Mouse (Mus musculus): Measurements from ENCODE around the gene Rad51b. TPM values are rescaled to one million over a fixed set of nuclear protein-coding genes. Genes with fewer than 3 reads are reported as not detected.
A peak's percentile ranks its signal among the peaks of the same experiment; 100 is the strongest.
"Not testable (repeated sequence)": the region's sequence is repeated elsewhere in the genome, so short reads cannot be mapped to it uniquely, and the experiment has no call there.

Rad51b gene
- total RNA-seq (2021) = under 1 TPM; 0.23 to 0.26 TPM
- long read RNA-seq, experiment 1 = 0 reads
- long read RNA-seq, experiment 2 = 0 reads

DNA sequence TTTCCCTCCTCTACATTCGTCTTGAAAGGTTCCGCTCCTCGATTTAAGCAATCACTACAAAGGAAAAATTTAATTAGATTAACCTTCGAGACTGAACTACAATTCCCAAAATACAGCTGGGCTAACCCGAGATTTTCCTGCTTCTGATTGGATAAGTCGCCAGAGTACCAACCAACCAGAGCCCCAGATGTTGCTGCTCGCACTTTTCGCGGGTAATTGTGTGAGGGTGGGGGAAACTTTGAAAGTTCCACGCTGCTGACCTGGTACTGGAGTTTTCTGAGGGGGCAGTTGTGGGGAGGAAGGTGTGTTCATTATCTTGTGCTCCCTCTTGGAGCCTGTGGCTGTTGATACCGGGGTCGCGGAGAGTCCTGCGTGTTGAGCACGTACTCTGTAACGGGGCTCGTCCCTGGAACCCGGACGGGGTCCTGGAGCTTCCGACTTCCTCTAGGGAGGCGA lies at the start of gene Rad51b:
Gene Rad51b, plus strand, starts transcription at position 162 of the 456 bp plus-strand sequence.
- DNase-seq (ENCODE audit: low spot score in 2 of 2) = peak; percentile 60 to 70

DNA sequence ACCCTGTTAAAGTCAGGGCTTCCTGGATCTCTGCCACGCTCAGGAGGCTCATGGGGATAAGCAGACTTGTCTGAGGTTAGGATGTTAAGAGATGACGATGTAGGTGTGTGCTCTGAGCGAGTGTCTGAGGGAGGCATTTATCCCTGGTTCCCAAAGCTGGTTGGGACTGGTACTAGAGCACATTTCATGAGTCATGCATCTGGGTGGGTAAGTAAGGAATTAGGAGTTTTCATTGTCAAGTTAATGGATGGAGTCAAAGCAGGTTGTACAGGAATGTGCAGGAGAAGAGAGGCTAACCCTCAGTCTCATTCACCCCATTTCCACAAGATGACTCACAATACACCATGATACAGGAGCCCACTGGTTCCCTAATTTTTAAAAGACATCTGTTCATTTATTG lies 49.0 kb upstream of the Rad51b start:
- no peak for DNase-seq (ENCODE audit: low spot score in 2 of 2)

DNA sequence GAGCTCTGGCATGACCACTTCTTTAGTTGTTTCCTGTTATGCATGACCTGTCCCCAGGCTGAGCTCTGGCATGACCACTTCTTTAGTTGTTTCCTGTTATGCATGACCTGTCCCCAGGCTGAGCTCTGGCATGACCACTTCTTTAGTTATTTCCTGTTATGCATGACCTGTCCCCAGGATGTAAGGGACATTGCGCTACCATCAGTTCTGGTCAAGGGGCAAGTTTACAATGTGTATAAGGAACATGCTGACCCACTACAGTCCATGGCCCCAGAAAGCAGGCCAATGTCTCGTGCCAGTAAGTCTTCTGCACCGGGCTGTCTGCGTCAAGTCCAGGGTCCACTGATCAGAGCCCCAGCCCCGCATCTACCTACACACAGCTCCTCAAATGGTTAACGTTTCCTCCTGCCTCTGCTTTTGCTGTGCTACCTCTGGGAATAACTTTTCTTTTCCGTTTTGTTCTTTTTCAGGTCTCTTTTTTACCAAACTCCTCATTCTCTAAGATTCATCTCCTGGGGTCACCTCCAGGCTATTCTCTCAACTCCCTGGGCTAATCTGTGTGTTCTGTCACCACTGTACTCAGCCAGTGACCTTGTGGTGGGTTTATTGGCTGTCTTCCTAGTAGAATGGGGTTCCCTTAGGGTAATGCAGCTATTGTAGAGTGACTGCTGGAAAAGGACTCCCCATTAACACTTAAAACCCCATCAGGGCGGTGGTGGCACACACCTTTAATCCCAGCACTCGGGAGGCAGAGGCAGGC lies 43.6 kb upstream of the Rad51b start:
- DNase-seq (ENCODE audit: low spot score in 2 of 2) = no peak

DNA sequence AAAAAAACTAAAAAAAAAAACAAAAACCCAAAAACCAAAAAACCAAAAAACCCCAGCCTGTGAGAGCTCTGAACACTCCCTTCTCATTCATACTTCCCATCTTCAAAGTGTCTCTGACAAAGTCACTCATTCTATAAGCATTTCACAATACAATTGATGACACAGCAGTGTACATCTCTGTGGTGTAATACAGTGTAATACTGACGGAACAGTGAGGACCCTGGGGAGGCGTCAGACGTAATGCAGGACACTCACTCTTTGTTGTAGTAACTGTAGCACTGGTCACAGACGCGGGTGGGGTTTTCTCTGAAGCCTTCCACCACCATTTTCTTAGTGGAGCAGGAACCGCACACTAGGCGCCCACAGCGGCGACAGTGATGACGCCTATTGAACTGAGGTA lies 42.1 kb upstream of the Rad51b start:
- DNase-seq (ENCODE audit: low spot score in 2 of 2) = no peak

DNA sequence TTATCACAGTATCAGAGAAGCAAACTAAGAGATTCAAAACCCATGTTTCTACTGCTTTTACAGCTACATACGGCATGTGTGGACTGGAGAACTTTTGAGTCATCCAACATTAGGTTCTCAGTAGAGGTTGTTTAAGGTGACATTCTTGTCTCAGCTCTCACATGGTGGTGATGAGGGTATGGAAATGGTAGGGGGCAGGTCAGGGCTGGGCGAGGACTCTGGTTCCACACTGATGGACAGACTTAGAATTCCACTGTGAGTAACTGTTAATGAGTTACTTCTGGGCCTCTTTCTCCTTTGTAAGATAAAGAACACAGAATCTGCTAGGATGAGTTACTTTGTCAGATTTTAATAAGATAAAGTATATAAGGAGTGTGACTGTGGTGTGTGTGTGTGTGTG lies 36.9 kb upstream of the Rad51b start:
- DNase-seq (ENCODE audit: low spot score in 2 of 2) = no peak

DNA sequence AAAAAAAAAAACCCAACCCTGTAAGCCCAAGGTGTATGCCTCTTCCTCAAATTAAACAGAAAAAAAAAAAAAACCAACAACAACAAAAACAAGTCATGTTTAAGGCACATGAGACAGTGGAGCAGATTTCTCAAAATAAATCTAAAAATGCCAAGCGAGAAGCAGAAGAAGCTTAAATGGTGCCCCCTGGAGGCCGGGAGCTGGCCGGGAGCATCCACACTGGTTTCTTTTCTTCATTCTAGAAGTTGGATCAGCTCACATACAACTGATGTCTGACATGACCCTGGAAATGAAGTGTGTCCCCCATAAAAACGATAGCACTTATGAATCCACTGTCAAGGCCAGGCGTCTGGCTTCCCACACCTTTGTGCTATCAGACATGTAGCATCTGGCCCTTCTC lies 36.0 kb upstream of the Rad51b start:
- peak; percentile 26 to 56 for DNase-seq (ENCODE audit: low spot score in 2 of 2)

DNA sequence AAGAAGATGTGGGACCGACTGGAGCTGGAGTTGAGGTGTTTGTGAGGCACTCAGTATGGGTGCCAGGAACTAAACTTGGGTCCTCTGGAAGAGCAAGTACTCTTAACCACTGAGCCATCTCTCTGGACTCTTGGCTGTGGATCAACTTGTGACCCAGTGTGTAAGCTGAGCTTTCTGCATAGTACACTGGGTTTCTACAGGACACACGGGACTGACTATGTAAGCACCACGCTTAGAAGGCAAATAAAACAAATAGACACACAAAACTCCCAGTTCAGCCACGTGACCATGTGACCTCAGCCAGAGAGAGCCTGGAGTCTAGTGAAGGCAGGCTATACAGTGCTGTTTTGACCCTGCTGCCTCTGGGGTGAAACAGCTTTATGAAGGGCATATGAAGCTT lies 24.5 kb upstream of the Rad51b start:
- DNase-seq (ENCODE audit: low spot score in 2 of 2) = no peak

DNA sequence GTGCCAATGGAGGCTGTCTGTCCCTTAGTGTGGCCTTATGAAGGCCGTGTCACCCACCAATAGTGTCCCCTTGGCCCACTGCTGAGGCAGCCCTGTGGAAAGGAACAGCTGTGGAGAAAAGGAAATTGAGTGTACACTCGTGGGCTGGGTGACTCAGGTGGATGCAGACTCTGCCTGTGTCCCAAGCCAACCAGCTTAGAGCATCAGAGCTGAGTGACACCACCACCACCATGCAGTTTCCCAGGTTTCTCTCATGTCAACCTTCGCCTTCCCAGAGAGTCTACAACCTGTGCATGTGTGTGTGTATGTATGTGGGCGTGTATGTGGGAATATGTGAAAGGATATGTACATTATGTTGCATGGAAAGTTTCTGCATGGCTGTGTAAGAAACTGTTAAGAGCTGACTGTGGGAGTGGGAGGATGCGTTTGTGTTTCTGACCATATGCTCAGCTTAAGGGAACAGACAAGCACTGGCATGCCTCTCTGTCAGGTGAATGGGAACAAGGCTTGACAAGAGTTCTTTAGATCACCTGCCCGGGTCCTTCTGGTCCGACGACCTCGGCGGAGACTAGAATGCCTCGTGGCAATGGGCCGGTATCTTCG lies 17.5 kb upstream of the Rad51b start:
- DNase-seq (ENCODE audit: low spot score in 2 of 2) = no peak

DNA sequence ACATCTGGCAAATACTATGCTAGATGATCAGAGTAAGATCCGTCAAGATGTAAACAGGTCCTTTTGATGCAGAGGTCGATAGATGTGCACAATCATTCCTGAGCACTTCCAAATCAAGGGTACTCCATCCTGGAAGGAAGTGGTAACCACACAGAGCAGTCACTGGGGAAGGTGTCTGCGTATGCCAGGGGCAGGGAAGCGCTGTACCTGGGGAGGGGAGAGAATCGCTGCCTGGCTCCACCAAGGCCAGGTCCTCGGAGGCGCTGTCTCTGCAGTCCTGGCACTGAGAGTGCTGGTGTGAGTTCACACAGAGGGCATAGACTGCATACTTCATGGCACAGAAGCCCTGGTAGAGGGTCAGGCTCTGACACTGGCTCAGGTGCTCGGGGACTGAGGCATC lies 14.5 kb upstream of the Rad51b start:
- no peak for DNase-seq (ENCODE audit: low spot score in 2 of 2)

DNA sequence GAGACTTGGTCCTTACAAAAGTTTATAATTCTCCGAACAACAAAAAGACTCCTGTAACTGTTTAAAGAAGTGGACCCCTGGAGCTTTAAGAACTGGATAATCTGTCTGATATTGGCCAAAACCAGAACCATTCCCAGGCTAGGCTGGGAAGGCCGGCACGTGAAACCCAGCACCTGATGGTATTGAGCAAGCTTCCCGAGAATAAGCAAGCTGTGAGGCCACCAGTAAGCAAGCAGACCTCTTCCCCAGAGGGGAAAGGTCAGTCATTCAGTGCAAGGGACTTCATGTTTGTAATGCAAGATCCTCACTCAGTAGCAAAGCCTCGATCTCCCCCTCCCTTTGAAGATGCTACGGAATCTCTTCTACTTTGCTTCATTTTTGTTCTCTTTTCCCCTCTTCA lies 4.2 kb upstream of the Rad51b start:
- DNase-seq (ENCODE audit: low spot score in 2 of 2) = no peak

DNA sequence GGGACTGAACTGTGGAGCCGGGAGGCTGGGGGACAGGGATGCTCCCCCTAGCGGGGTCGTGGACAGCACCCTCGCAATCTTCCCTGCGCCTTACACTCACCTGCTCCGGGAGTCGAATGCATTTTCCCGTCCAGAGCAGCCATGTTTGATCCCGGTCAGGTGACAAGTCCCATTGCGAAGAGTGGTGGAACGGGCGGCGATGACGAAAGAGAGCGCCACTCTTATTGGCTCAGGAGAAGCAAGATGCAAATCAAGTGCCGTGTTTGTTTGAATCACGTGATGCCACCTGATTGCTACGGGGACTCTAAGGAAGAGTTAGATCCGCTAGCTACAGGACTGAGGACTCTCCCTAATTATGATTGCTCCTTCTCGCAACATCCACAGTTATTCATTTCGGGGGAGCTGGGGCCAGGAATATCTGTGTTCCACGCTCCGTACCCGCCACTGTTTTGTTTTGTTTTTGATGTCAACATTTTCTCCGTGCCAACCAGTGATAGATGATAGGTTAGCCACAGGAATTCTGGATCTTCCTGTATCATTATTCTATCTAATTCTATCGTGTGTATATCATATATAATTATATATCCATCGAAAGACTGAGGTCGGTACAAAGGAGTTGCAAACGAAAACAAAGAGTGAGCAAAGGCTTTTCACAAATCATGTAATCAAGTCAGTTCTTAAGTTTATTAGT lies 811 bp upstream of the Rad51b start, which contains the start of gene Zfyve26:
Gene Zfyve26, minus strand, starts transcription at position 179 of the 691 bp plus-strand sequence.
- DNase-seq (ENCODE audit: low spot score in 2 of 2) = peak; percentile 93 to 95

DNA sequence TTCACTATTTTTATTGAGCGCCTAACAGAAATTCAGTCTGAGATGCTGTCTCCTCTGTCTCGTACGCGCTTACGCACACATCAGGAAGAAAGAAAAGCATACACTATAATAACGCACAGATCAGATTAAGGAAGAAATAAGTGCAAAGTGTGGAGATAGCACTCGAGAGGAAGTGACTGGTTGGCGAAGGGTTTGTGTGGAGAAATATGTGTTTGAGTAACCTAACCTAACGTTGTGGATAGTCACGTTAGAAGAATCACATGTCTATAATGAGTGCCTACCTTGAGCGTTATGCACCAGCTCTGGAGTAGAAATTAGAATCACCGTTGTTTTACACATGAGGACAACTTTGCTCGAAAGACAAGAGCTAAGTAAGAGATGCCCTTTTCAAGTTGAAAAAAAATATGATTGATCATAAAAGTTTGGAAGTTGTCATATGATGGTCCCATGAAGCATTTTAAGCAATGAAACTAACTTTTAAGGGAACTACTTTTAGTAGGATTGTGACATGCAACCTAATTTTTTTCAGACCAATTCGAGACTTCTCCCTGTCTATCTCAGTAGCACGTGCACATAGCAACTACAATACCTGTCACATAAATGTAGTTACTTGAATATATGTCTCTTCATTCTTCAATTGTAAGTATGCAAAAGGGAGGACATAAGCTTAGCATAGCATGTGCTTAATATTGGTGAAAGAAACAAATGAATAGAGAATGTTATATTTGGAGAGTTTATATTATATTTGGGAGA lies 978 bp downstream of the Rad51b start:
- DNase-seq (ENCODE audit: low spot score in 2 of 2) = no peak

DNA sequence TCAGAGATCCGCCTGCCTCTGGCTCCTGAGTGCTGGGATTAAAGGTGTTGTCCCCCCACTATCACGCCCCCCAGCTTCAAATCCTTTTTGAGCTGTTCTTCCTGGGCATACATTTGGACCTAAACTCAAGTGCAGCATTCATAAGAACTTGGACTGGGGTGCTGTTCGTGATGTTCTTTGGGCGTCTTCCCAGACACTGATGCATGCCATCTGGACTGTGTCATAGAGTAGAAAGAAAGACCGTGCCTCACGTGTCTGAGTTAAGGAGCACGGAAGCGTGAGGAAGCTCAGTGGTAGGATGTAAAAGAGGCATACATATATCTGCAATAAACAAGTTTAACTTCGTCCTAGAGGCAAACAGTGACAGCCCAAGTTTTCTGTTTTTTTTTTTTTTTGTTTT lies 4.7 kb downstream of the Rad51b start:
- peak; percentile 37 to 42 for DNase-seq (ENCODE audit: low spot score in 2 of 2)

DNA sequence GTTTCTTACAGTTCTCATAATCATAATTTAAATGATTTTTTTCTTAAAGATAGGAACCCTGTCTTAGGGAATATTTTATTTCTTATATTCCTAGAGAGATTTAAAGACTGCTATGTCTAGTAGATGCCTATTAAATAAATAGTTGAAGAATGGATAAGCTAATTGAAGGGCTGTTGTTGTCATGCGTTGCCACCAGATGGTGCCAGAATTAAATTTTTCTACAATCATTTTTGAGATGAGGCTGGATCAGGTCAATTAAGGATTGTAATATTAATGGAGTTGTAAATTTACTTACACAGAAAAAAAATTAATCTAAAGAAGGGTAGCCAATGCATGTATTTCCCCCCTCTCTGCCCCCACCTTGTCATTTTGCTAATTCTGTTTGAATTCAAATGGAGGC lies 8.0 kb downstream of the Rad51b start:
- no peak for DNase-seq (ENCODE audit: low spot score in 2 of 2)

DNA sequence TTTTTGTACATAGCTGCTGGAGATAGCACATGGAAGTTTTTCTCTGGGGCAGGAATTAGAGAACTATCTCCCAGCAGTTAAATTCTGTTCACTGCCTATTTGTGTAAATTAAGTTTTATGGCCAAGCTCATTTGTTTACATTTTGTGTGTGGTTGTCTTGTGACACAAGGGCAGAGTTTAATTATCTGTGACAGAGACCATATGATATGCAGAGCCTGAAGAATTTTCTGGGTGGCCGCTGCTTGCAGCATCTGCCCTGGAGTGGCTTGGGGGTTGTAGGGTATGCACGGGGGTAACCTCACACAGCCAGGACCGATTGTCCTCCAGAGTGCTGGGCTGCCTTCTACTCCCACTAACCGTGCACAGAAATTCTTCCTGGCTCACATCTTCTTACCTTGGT lies 8.9 kb downstream of the Rad51b start:
- no peak for DNase-seq (ENCODE audit: low spot score in 2 of 2)

DNA sequence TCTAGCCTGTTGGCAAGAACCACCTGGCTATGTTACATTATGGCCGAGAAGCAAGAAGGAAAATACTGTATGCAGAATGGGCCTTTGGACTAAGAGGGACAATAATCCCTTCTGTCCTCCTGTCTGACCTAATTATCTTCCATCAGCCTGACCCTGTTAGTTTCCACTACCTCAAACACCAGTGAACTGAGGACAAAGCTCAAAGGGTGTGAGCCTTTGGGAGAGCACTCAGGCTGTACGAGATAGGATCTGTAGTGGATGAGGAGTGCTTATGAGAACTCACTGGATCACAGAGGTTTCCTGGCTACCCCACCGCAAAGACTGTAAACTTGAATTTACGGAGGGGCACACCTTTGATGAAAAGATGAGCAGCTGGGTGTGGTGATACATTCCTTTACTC lies 16.6 kb downstream of the Rad51b start:
- no peak for DNase-seq (ENCODE audit: low spot score in 2 of 2)

DNA sequence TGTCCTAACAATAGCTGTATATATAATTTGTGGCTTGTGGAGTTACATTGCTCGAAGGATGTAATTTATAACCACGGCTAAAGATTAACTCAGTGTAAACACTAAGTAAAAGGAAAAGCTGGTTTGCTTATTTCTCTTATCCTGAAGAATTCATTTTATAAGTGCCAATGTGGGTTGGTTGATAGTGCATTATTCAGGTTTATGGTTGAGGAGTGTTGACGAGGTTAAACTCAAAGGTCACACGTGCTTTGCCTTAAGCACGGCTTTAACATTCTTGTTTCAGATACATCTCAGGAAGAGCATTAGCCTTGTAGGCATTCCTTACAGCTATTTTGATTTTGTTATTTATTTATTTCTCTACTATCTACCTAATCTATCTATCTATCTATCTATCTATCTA lies 20.3 kb downstream of the Rad51b start:
- no peak for DNase-seq (ENCODE audit: low spot score in 2 of 2)

DNA sequence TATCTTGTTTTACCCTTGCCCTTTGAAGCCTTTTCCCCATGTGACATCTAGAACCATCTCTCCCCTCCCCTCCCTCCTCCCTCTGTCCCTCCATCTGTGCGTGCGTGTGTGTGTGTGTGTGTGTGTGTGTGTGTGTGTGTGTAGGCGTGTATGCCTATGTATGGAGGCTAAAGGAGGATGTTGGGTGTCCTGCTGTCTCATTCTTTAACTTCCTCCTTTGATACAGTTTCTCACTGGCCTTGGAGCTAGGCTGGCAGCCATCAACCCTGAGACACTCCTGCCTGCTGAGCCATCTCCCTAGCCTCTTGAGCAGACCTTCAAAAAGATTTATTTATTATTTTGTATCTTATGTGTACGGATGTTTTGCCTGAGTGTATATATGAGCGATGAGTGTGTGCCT lies 23.8 kb downstream of the Rad51b start:
- DNase-seq (ENCODE audit: low spot score in 2 of 2) = no peak

DNA sequence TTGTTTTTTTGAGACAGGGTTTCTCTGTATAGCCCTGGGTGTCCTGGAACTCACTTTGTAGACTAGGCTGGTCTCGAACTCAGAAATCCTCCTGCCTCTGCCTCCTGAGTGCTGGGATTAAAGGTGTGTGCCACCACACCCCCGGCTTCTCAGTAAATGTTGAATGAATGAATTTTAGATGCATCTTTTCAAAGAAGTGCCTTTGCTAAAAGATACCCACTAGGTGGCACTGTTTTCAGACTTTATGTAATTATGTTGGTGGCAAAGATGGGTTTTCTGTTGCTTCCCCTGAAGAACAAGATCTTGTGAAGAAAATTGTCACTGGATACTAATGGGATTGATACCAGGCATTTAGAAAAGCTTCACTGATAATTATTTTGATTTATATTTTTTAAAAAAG lies 25.5 kb downstream of the Rad51b start:
- not testable (repeated sequence) for DNase-seq (ENCODE audit: low spot score in 2 of 2)

DNA sequence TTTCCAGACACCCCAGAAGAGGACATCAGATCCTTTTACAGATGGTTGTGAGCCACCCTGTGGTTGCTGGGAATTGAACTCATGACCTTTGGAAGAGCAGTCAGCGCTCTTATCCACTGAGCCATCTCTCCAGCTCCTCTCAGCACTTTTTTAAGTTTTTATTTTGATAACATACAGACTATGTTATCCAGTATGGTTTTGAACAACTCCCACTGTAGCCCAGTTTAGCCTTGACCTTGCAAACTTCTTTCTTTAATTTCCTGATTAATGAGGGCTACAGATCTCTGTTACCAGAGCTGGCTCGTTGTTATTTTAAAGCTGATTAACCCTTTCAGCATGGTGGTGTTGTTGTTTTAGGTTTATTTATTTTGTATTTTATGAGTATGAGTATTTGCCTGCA lies 29.2 kb downstream of the Rad51b start:
- DNase-seq (ENCODE audit: low spot score in 2 of 2) = no peak

DNA sequence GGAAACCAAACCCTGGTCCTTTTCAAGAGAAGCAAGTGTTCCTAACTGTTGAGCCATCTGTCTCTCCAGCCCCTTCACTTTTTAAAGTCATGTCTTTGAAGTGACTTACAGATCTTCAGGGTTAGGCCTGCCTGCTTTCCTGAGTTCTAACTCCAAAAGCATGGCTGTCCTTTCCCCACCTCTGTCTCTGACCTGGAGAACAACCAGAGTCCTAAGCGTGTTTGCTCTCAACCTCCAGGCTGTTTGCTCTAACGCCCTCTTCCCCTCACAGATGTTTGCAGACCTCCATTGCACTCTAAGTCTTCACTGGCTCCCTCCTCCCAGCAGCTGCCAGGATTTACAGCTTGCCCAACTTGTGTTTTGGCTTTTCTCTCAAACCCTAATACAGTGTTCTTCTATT lies 29.7 kb downstream of the Rad51b start:
- DNase-seq (ENCODE audit: low spot score in 2 of 2) = no peak
